Mouse (Mus musculus) inflammation-experienced regulatory T-cells, adult 16 weeks (primary cell): Measurements from ENCODE around the gene Tnfrsf25. TPM values are rescaled to one million over a fixed set of nuclear protein-coding genes. Genes with fewer than 3 reads are reported as not detected.

ENCODE experiments used
- polyA plus RNA-seq: library from polyadenylated mRNA; unstranded; fragments of 100-300 nt; shearing (Covaris generic); gene quantifications from one replicate; pipeline ENCODE4 v1.2.1, GENCODE M21; 2017

Gene Tnfrsf25
- 197 TPM for polyA plus RNA-seq

GRCm38 (mm10) chr4:152115921-152116612 is at the start of gene Tnfrsf25:
Gene Tnfrsf25 (plus strand): TSS chr4:152115934.

GRCm38 (mm10) chr4:152072121-152072601 is 43.6 kb upstream of the Tnfrsf25 start, which contains the start of gene Plekhg5:
Gene Plekhg5 (plus strand): TSS chr4:152072498.

DNA sequence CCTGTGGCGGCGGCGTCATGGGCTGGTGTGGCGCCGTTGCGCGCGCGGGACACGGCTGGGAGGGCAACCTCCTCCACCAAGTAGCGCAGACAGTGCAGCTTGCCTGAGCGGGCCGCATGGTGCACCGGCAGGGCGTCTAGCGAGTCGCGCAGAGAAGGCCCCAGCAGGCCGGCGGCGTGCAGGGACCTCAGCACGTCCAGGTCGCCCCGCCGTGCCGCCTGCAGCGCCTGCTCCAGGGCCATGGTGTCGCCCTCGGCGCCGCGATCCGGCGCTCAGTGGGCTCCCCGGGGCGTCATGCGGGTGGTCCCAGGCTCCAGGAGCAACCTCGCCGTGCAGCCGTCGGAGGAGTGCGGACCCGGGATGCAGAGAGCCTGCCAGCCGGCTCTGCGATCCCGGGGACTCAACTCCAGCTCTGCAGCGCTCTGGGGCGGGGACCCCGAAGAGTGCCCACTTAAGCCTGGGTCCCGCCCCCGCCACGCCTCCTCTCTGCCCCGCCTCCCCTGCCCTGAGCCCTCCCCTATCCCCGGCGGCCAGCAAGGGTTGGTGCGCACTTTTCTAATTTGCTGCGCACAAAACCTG is 36.3 kb downstream of the Tnfrsf25 start, which contains the start of gene Espn:
TSS of gene Espn (minus strand) at position 406 of the 579 bp plus-strand sequence.

GRCm38 (mm10) chr4:152158585-152159284 is 43.0 kb downstream of the Tnfrsf25 start, which contains the start of gene Hes2:
Gene Hes2 (plus strand): TSS chr4:152158867.

Other genes starting within 250 kb of the Tnfrsf25 start
- gene Dnajc11, start 182.2 kb upstream of the Tnfrsf25 start, polyA plus RNA-seq: 65.1 TPM
- 129 TPM for gene Thap3, start 126.9 kb upstream of the Tnfrsf25 start, polyA plus RNA-seq
- gene Phf13, start 119.7 kb upstream of the Tnfrsf25 start, polyA plus RNA-seq: 7.7 TPM
- 2.0 TPM for gene Klhl21, start 107.1 kb upstream of the Tnfrsf25 start, polyA plus RNA-seq
- gene Zbtb48, start 88.3 kb upstream of the Tnfrsf25 start, polyA plus RNA-seq: 37.1 TPM
- 0.13 TPM for gene Tas1r1, start 77.4 kb upstream of the Tnfrsf25 start, polyA plus RNA-seq
- 6.4 TPM for gene Nol9, start 76.6 kb upstream of the Tnfrsf25 start, polyA plus RNA-seq
- 5.1 TPM for gene Plekhg5, start 43.4 kb upstream of the Tnfrsf25 start, polyA plus RNA-seq
- gene Espn, start 36.4 kb downstream of the Tnfrsf25 start, polyA plus RNA-seq: 16.8 TPM
- gene Hes2, start 42.9 kb downstream of the Tnfrsf25 start, polyA plus RNA-seq: not detected
- 119 TPM for gene Acot7, start 62.2 kb downstream of the Tnfrsf25 start, polyA plus RNA-seq
- gene Gpr153, start 158.3 kb downstream of the Tnfrsf25 start, polyA plus RNA-seq: 0.10 TPM
- gene Hes3, start 175.7 kb downstream of the Tnfrsf25 start, polyA plus RNA-seq: not detected
- 5.7 TPM for gene Icmt, start 181.3 kb downstream of the Tnfrsf25 start, polyA plus RNA-seq
- not detected for gene Rnf207, start 203.1 kb downstream of the Tnfrsf25 start, polyA plus RNA-seq
- 458 TPM for gene Rpl22, start 209.8 kb downstream of the Tnfrsf25 start, polyA plus RNA-seq
- 0.41 TPM for gene Chd5, start 222.7 kb downstream of the Tnfrsf25 start, polyA plus RNA-seq